Mouse (Mus musculus): ENCODE data around the gene Fgfr2. TPM values are rescaled to one million over a fixed set of nuclear protein-coding genes. Genes with fewer than 3 reads are reported as not detected.

Gene Fgfr2
- polyA plus RNA-seq, 1 experiment, result 14.8 TPM

DNA sequence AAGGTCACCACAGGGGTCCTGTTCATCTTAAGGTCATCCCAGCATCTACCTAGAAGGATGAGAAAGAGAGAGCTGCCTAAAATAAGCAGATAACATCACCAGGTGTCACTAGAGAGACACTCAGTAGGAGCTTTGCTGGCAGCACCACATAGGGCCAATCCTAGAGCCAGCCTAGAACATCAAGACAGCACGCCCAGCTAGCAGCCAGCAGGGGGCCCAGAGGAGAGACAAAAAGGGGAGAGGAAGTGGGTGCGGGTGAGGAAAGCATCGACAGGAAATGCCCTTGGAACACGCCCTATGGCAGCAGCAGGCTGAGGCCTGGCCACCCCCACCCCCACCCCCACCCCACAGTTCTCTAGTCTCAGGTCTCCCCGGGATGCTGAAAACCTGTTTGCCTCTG lies 388.0 kb downstream of the Fgfr2 start:
- no peak overlapping the region for H3K4me3 ChIP-seq (ENCODE audit: insufficient read depth, low read depth, low read length)
- H3K27me3 ChIP-seq (replicated peaks; ENCODE audit: control insufficient read depth, insufficient read depth, low read length), result no peaks in the 10 kb centered on the region
- DNase-seq, result peak; percentile 78
- TF ChIP-seq POLR2A (IDR thresholded peaks at IDR 0.05; ENCODE audit: low read depth, low read length), result no peak
- TF ChIP-seq CTCF (conservative IDR thresholded peaks at IDR 0.05; ENCODE audit: insufficient read depth, insufficient read length, low read depth, low read length), result peak; percentile 55
- H3K4me1 ChIP-seq (ENCODE audit: control insufficient read depth, insufficient read depth, low read length), result peaks cover 32% of the 10 kb centered on the region
- 50% methylated on average over 5 of the region's 5 CpGs for WGBS
- peak overlapping the region; percentile 59 for H3K27ac ChIP-seq (ENCODE audit: insufficient read depth, low read depth, low read length)
- no peaks in the 10 kb centered on the region for H3K36me3 ChIP-seq (ENCODE audit: control insufficient read depth, insufficient read depth, low read length)

DNA sequence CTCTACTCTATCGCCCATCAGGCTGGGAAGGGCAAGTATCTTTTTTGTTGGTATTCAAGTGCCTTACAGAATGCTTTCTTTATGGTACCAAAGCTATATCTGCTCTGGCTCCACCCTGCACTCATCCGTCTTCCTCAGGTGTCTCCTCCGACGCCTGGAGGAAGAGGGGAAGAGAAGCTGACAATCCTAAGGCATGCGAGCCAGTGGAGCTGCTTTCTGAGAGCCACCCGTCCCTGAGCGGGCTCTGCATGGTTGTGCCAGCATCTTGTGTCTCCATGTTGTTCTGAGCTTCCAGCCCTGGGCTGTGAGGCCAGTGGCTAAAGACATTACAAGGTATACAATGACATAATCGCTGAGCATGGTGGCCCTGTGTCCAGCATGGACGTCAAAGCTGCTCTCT lies 388.9 kb downstream of the Fgfr2 start:
- Histone ChIP-seq H3K36me3 (ENCODE audit: control insufficient read depth, insufficient read depth, low read length) (no peaks in the 10 kb centered on the region), H3K27ac (ENCODE audit: insufficient read depth, low read depth, low read length) (no peak overlapping the region), H3K4me1 (ENCODE audit: control insufficient read depth, insufficient read depth, low read length) (peaks cover 41% of the 10 kb centered on the region), H3K27me3 (replicated peaks; ENCODE audit: control insufficient read depth, insufficient read depth, low read length) (no peaks in the 10 kb centered on the region), H3K4me3 (ENCODE audit: insufficient read depth, low read depth, low read length) (no peak overlapping the region)
- 87% methylated on average over 9 of the region's 9 CpGs for WGBS
- no peak for DNase-seq
- TF ChIP-seq CTCF (conservative IDR thresholded peaks at IDR 0.05; ENCODE audit: insufficient read depth, insufficient read length, low read depth, low read length) (no peak), POLR2A (IDR thresholded peaks at IDR 0.05; ENCODE audit: low read depth, low read length) (no peak)

DNA sequence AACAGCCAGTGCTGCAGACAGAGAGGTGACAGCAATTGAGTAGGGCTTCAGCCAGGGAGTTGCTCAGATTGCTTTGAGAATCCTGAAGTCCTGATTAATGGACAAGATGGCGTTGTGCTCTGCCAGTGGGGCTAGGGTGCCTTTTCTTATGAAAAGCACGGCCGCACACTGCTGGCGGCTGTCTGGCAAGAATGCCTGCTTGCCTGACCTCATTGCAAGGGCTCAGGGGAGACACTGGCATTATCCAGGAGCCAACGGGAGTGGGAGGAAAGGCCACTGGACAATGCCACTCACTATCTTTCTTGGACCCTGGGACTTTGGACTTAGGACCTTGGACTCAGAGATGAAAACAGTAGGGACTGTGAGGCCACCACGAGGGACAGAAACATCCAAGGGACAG lies 389.6 kb downstream of the Fgfr2 start:
- peak; percentile 77 for DNase-seq
- TF ChIP-seq POLR2A (IDR thresholded peaks at IDR 0.05; ENCODE audit: low read depth, low read length), result no peak
- no peak for TF ChIP-seq CTCF (conservative IDR thresholded peaks at IDR 0.05; ENCODE audit: insufficient read depth, insufficient read length, low read depth, low read length)
- H3K27me3 ChIP-seq (replicated peaks; ENCODE audit: control insufficient read depth, insufficient read depth, low read length), result no peaks in the 10 kb centered on the region
- no peak overlapping the region for H3K4me3 ChIP-seq (ENCODE audit: insufficient read depth, low read depth, low read length)
- peaks cover 41% of the 10 kb centered on the region for H3K4me1 ChIP-seq (ENCODE audit: control insufficient read depth, insufficient read depth, low read length)
- no peaks in the 10 kb centered on the region for H3K36me3 ChIP-seq (ENCODE audit: control insufficient read depth, insufficient read depth, low read length)
- 45% methylated on average over 6 of the region's 6 CpGs for WGBS
- H3K27ac ChIP-seq (ENCODE audit: insufficient read depth, low read depth, low read length), result peak overlapping the region; percentile 13; the same call in 1 of the 2 replicates

DNA sequence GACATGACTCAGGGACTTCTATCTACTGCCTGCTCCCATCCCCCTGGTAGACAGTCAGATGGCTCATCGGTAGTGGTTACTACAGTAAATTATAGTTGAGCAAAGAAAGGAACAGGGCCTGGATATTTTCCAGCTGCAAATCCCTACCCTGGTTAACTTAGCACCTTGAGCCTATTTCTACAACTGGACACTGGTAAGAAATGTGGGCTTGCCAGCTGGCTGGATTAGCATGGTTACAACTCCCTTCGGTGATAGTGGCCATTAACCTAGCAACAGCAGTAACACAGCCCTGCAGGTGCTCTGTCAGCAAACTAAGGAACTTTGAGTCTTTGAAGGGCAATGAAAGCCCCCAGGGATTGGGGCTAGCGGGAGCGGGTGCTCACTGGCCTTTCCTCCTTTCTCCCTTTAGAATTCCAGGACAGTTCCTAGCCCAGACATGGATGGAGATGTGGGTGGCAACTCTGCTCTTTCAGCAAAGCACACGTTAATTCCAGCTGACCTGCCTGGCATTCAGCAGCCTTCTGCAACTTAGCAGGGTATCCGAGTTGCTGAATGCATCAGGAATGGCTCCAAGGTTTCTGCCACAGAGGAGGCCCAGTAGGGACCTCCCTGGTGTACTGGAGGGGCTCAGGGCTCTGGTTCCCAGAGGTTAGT lies 390.9 kb downstream of the Fgfr2 start:
- peaks cover 41% of the 10 kb centered on the region for H3K4me1 ChIP-seq (ENCODE audit: control insufficient read depth, insufficient read depth, low read length)
- WGBS, result 52% methylated on average over 6 of the region's 6 CpGs
- H3K4me3 ChIP-seq (ENCODE audit: insufficient read depth, low read depth, low read length), result no peak overlapping the region

DNA sequence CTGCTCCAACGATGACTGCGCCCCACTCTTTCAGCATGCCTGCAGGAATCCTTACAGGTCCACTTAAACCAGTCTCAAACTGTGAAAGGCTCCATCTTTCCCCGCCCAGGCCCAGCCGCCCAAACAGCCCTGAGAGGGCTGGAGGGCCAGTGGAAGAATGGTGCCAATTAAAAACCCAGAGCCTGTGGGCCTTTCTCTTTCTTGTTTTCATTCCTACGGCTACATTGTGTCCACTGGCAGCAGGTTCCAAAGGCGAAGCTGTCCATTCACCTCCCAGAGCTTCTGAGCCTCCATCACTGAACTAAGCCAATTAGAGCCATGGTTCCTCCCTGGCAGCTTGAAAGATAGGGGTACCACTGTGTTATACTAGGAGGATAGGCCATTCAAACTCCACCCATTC lies 391.6 kb downstream of the Fgfr2 start:
- H3K36me3 ChIP-seq (ENCODE audit: control insufficient read depth, insufficient read depth, low read length), result no peaks in the 10 kb centered on the region
- no peak overlapping the region for H3K27ac ChIP-seq (ENCODE audit: insufficient read depth, low read depth, low read length)
- no peak overlapping the region for H3K4me3 ChIP-seq (ENCODE audit: insufficient read depth, low read depth, low read length)
- WGBS, result 82% methylated on average over 6 of the region's 6 CpGs
- no peak for TF ChIP-seq POLR2A (IDR thresholded peaks at IDR 0.05; ENCODE audit: low read depth, low read length)
- TF ChIP-seq CTCF (conservative IDR thresholded peaks at IDR 0.05; ENCODE audit: insufficient read depth, insufficient read length, low read depth, low read length), result no peak
- H3K4me1 ChIP-seq (ENCODE audit: control insufficient read depth, insufficient read depth, low read length), result peaks cover 38% of the 10 kb centered on the region
- no peak for DNase-seq
- H3K27me3 ChIP-seq (replicated peaks; ENCODE audit: control insufficient read depth, insufficient read depth, low read length), result no peaks in the 10 kb centered on the region

More for the DNA sequence above, 390.9 kb downstream of the Fgfr2 start:
- H3K27me3 ChIP-seq (replicated peaks; ENCODE audit: control insufficient read depth, insufficient read depth, low read length), result no peaks in the 10 kb centered on the region
- peak; percentile 62 for DNase-seq
- no peak overlapping the region; the same call in 1 of the 2 replicates for H3K27ac ChIP-seq (ENCODE audit: insufficient read depth, low read depth, low read length)
- H3K36me3 ChIP-seq (ENCODE audit: control insufficient read depth, insufficient read depth, low read length), result no peaks in the 10 kb centered on the region
- no peak for TF ChIP-seq CTCF (conservative IDR thresholded peaks at IDR 0.05; ENCODE audit: insufficient read depth, insufficient read length, low read depth, low read length)
- no peak for TF ChIP-seq POLR2A (IDR thresholded peaks at IDR 0.05; ENCODE audit: low read depth, low read length)

DNA sequence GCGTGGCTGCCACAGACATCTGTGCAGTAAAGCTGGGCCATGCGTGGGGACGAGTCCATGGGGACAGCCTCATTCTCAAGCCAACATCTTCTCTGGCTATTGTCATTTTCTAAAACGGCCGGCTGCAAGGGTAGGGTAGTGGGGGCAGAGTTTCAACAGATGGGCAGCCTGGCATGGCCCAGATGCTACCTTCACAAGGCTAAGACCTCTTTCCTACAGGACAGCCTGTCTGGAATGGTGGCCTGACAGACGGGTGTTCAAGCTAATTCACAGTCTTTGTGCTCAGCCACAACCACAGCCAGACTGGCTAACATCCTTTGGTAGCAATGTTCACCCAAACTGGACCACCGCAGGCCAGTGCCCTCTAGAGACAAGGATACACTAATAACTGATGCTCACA lies 392.6 kb downstream of the Fgfr2 start:
- no peak for DNase-seq
- Histone ChIP-seq H3K36me3 (ENCODE audit: control insufficient read depth, insufficient read depth, low read length) (no peaks in the 10 kb centered on the region), H3K27ac (ENCODE audit: insufficient read depth, low read depth, low read length) (no peak overlapping the region), H3K4me3 (ENCODE audit: insufficient read depth, low read depth, low read length) (no peak overlapping the region), H3K27me3 (replicated peaks; ENCODE audit: control insufficient read depth, insufficient read depth, low read length) (no peaks in the 10 kb centered on the region), H3K4me1 (ENCODE audit: control insufficient read depth, insufficient read depth, low read length) (peaks cover 32% of the 10 kb centered on the region)
- WGBS, result 88% methylated on average over 7 of the region's 7 CpGs
- no peak for TF ChIP-seq POLR2A (IDR thresholded peaks at IDR 0.05; ENCODE audit: low read depth, low read length)
- no peak for TF ChIP-seq CTCF (conservative IDR thresholded peaks at IDR 0.05; ENCODE audit: insufficient read depth, insufficient read length, low read depth, low read length)

DNA sequence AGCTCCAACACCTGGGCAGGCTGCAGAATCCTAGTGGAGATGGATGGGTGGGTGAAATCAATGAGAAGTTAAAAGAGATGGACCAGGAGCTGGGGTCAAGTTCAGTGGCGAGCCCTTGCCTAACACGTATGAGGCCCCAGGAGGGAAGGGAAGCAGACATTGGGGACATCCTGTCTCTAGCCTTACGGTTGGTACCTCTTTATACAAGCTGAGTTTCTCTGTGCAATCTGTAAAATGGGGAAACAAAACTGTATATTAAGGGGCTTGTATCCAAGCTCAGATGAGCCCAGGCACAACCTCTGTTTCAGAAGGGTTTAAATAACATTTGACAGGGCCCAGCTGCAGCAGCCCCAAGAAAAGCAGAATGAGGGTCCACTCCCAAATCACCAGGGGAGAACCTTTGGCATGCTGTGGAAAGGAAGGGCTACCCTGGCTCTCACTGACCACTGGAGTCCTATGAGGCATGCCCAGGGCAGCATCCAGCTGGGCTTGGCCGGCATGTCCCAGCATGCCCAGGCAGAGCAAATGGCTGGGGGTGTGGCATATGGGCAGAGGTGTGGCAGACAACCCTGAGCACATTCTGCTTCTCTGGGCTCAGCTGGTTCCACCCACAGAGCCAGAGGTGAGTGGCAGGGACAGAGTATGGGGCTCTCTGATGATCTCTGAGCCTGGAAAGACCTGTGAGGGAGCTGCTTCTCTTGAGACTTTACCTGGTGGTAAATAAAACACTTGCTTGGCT lies 393.9 kb downstream of the Fgfr2 start:
- H3K4me1 ChIP-seq (ENCODE audit: control insufficient read depth, insufficient read depth, low read length), result peaks cover 43% of the 10 kb centered on the region
- H3K36me3 ChIP-seq (ENCODE audit: control insufficient read depth, insufficient read depth, low read length), result no peaks in the 10 kb centered on the region
- H3K27ac ChIP-seq (ENCODE audit: insufficient read depth, low read depth, low read length), result peak overlapping the region; percentile 25; the same call in 1 of the 2 replicates
- TF ChIP-seq POLR2A (IDR thresholded peaks at IDR 0.05; ENCODE audit: low read depth, low read length) (no peak), CTCF (conservative IDR thresholded peaks at IDR 0.05; ENCODE audit: insufficient read depth, insufficient read length, low read depth, low read length) (no peak)
- H3K4me3 ChIP-seq (ENCODE audit: insufficient read depth, low read depth, low read length), result no peak overlapping the region
- H3K27me3 ChIP-seq (replicated peaks; ENCODE audit: control insufficient read depth, insufficient read depth, low read length), result no peaks in the 10 kb centered on the region
- DNase-seq, result peak; percentile 79
- 60% methylated on average over 4 of the region's 4 CpGs for WGBS

Measured in kidney, adult 2 months (tissue).